Mouse (Mus musculus): Measurements from ENCODE around the gene Sema7a. TPM values are rescaled to one million over a fixed set of nuclear protein-coding genes. Genes with fewer than 3 reads are reported as not detected.

Sema7a gene
- polyA plus RNA-seq, 1 experiment from 2014 or later: 0.38 TPM

- Histone ChIP-seq H3K4me3 (ENCODE audit: low read depth, low read length) (no peak overlapping the region), H3K4me1 (replicated peaks; ENCODE audit: control insufficient read depth, insufficient read depth, low read length) (peaks cover 4% of the 10 kb centered on the region; the same call in 1 of the 2 replicates), H3K9me3 (ENCODE audit: control insufficient read depth, low read length) (no peaks in the 10 kb centered on the region), H3K27ac (ENCODE audit: low read depth) (no peak overlapping the region), H3K4me2 (ENCODE audit: low read length) (no peak overlapping the region), H3K36me3 (ENCODE audit: control insufficient read depth, insufficient read depth, low read length) (no peaks in the 10 kb centered on the region), H3K9ac (ENCODE audit: low read length) (no peak overlapping the region), H3K27me3 (replicated peaks; ENCODE audit: control insufficient read depth, insufficient read depth, low read length) (no peaks in the 10 kb centered on the region)
- DNase-seq (ENCODE audit: low spot score): no peak
- 85% methylated on average over 12 of the region's 12 CpGs for WGBS
- ATAC-seq (replicated peaks; ENCODE audit: low FRiP score, low TSS enrichment, low read depth): no peak
Observed at GRCm38 (mm10) chr9:57954962-57955744, 15.2 kb downstream of the Sema7a start.

GRCm38 (mm10) chr9:57955764-57956163 is 15.9 kb downstream of the Sema7a start:
- peaks cover 4% of the 10 kb centered on the region; the same call in 1 of the 2 replicates for H3K4me1 ChIP-seq (replicated peaks; ENCODE audit: control insufficient read depth, insufficient read depth, low read length)
- no peak overlapping the region for H3K4me3 ChIP-seq (ENCODE audit: low read depth, low read length)
- ATAC-seq (replicated peaks; ENCODE audit: low FRiP score, low TSS enrichment, low read depth) (no peak), DNase-seq (ENCODE audit: low spot score) (no peak)
- H3K9ac ChIP-seq (ENCODE audit: low read length): no peak overlapping the region
- no peaks in the 10 kb centered on the region for H3K27me3 ChIP-seq (replicated peaks; ENCODE audit: control insufficient read depth, insufficient read depth, low read length)
- 82% methylated on average over 6 of the region's 6 CpGs for WGBS
- H3K36me3 ChIP-seq (ENCODE audit: control insufficient read depth, insufficient read depth, low read length): no peaks in the 10 kb centered on the region
- H3K27ac ChIP-seq (ENCODE audit: low read depth): no peak overlapping the region
- H3K9me3 ChIP-seq (ENCODE audit: control insufficient read depth, low read length): no peaks in the 10 kb centered on the region
- no peak overlapping the region for H3K4me2 ChIP-seq (ENCODE audit: low read length)

GRCm38 (mm10) chr9:57956196-57956837 is 16.4 kb downstream of the Sema7a start:
- DNase-seq (ENCODE audit: low spot score) (no peak), ATAC-seq (replicated peaks; ENCODE audit: low FRiP score, low TSS enrichment, low read depth) (no peak)
- Histone ChIP-seq H3K27ac (ENCODE audit: low read depth) (no peak overlapping the region), H3K4me1 (replicated peaks; ENCODE audit: control insufficient read depth, insufficient read depth, low read length) (no peaks in the 10 kb centered on the region), H3K4me2 (ENCODE audit: low read length) (no peak overlapping the region), H3K9ac (ENCODE audit: low read length) (no peak overlapping the region), H3K27me3 (replicated peaks; ENCODE audit: control insufficient read depth, insufficient read depth, low read length) (no peaks in the 10 kb centered on the region), H3K36me3 (ENCODE audit: control insufficient read depth, insufficient read depth, low read length) (no peaks in the 10 kb centered on the region), H3K4me3 (ENCODE audit: low read depth, low read length) (no peak overlapping the region), H3K9me3 (ENCODE audit: control insufficient read depth, low read length) (no peaks in the 10 kb centered on the region)
- WGBS: 85% methylated on average over 9 of the region's 9 CpGs

GRCm38 (mm10) chr9:57956838-57957236 is 16.9 kb downstream of the Sema7a start:
- DNase-seq (ENCODE audit: low spot score) (no peak), ATAC-seq (replicated peaks; ENCODE audit: low FRiP score, low TSS enrichment, low read depth) (no peak)
- no peak overlapping the region for H3K4me2 ChIP-seq (ENCODE audit: low read length)
- no peaks in the 10 kb centered on the region for H3K4me1 ChIP-seq (replicated peaks; ENCODE audit: control insufficient read depth, insufficient read depth, low read length)
- no peak overlapping the region for H3K9ac ChIP-seq (ENCODE audit: low read length)
- no peak overlapping the region for H3K4me3 ChIP-seq (ENCODE audit: low read depth, low read length)
- 78% methylated on average over 5 of the region's 5 CpGs for WGBS
- no peaks in the 10 kb centered on the region for H3K36me3 ChIP-seq (ENCODE audit: control insufficient read depth, insufficient read depth, low read length)
- H3K27ac ChIP-seq (ENCODE audit: low read depth): no peak overlapping the region
- no peaks in the 10 kb centered on the region for H3K27me3 ChIP-seq (replicated peaks; ENCODE audit: control insufficient read depth, insufficient read depth, low read length)
- H3K9me3 ChIP-seq (ENCODE audit: control insufficient read depth, low read length): no peaks in the 10 kb centered on the region

- Histone ChIP-seq H3K4me1 (replicated peaks; ENCODE audit: control insufficient read depth, insufficient read depth, low read length) (no peaks in the 10 kb centered on the region; the same call in 1 of the 2 replicates), H3K9ac (ENCODE audit: low read length) (no peak overlapping the region), H3K27ac (ENCODE audit: low read depth) (no peak overlapping the region), H3K9me3 (ENCODE audit: control insufficient read depth, low read length) (no peaks in the 10 kb centered on the region), H3K36me3 (ENCODE audit: control insufficient read depth, insufficient read depth, low read length) (no peaks in the 10 kb centered on the region), H3K4me3 (ENCODE audit: low read depth, low read length) (no peak overlapping the region), H3K27me3 (replicated peaks; ENCODE audit: control insufficient read depth, insufficient read depth, low read length) (no peaks in the 10 kb centered on the region), H3K4me2 (ENCODE audit: low read length) (no peak overlapping the region)
- DNase-seq (ENCODE audit: low spot score) (no peak), ATAC-seq (replicated peaks; ENCODE audit: low FRiP score, low TSS enrichment, low read depth) (no peak)
- 75% methylated on average over 1 of the region's 1 CpGs for WGBS
Observed at GRCm38 (mm10) chr9:57958615-57959014, 18.7 kb downstream of the Sema7a start.

- Histone ChIP-seq H3K4me3 (ENCODE audit: low read depth, low read length) (no peak overlapping the region), H3K4me1 (replicated peaks; ENCODE audit: control insufficient read depth, insufficient read depth, low read length) (no peaks in the 10 kb centered on the region; the same call in 1 of the 2 replicates), H3K9ac (ENCODE audit: low read length) (no peak overlapping the region), H3K27ac (ENCODE audit: low read depth) (no peak overlapping the region), H3K36me3 (ENCODE audit: control insufficient read depth, insufficient read depth, low read length) (no peaks in the 10 kb centered on the region), H3K27me3 (replicated peaks; ENCODE audit: control insufficient read depth, insufficient read depth, low read length) (no peaks in the 10 kb centered on the region), H3K9me3 (ENCODE audit: control insufficient read depth, low read length) (no peaks in the 10 kb centered on the region), H3K4me2 (ENCODE audit: low read length) (no peak overlapping the region)
- 52% methylated on average over 10 of the region's 10 CpGs for WGBS
- ATAC-seq (replicated peaks; ENCODE audit: low FRiP score, low TSS enrichment, low read depth) (no peak), DNase-seq (ENCODE audit: low spot score) (no peak)
Observed at GRCm38 (mm10) chr9:57959399-57959798, 19.5 kb downstream of the Sema7a start.

GRCm38 (mm10) chr9:57959886-57960866 is 20.3 kb downstream of the Sema7a start:
- Histone ChIP-seq H3K27ac (ENCODE audit: low read depth) (no peak overlapping the region), H3K36me3 (ENCODE audit: control insufficient read depth, insufficient read depth, low read length) (no peaks in the 10 kb centered on the region), H3K9me3 (ENCODE audit: control insufficient read depth, low read length) (no peaks in the 10 kb centered on the region), H3K4me3 (ENCODE audit: low read depth, low read length) (no peak overlapping the region), H3K4me2 (ENCODE audit: low read length) (no peak overlapping the region), H3K4me1 (replicated peaks; ENCODE audit: control insufficient read depth, insufficient read depth, low read length) (no peaks in the 10 kb centered on the region; the same call in 1 of the 2 replicates), H3K27me3 (replicated peaks; ENCODE audit: control insufficient read depth, insufficient read depth, low read length) (no peaks in the 10 kb centered on the region), H3K9ac (ENCODE audit: low read length) (no peak overlapping the region)
- 80% methylated on average over 17 of the region's 17 CpGs for whole genome bisulfite sequencing
- ATAC-seq (replicated peaks; ENCODE audit: low FRiP score, low TSS enrichment, low read depth): no peak
- DNase-seq (ENCODE audit: low spot score): no peak

- 93% methylated on average over 15 of the region's 15 CpGs for WGBS
- ATAC-seq (replicated peaks; ENCODE audit: low FRiP score, low TSS enrichment, low read depth) (no peak), DNase-seq (ENCODE audit: low spot score) (no peak)
- H3K27me3 ChIP-seq (replicated peaks; ENCODE audit: control insufficient read depth, insufficient read depth, low read length): no peaks in the 10 kb centered on the region
- H3K9ac ChIP-seq (ENCODE audit: low read length): no peak overlapping the region
- no peak overlapping the region for H3K4me2 ChIP-seq (ENCODE audit: low read length)
- no peaks in the 10 kb centered on the region for H3K36me3 ChIP-seq (ENCODE audit: control insufficient read depth, insufficient read depth, low read length)
- H3K4me3 ChIP-seq (ENCODE audit: low read depth, low read length): no peak overlapping the region
- no peak overlapping the region for H3K27ac ChIP-seq (ENCODE audit: low read depth)
- no peaks in the 10 kb centered on the region for H3K9me3 ChIP-seq (ENCODE audit: control insufficient read depth, low read length)
- H3K4me1 ChIP-seq (replicated peaks; ENCODE audit: control insufficient read depth, insufficient read depth, low read length): no peaks in the 10 kb centered on the region; the same call in 1 of the 2 replicates
Observed at GRCm38 (mm10) chr9:57961226-57961625, 21.3 kb downstream of the Sema7a start.
